Mouse (Mus musculus) CD4-positive, CD25-positive, alpha-beta regulatory T cell, adult 2 months (primary cell): ENCODE results near the gene Helb.
"Not testable (repeated sequence)": the region's sequence is repeated elsewhere in the genome, so short reads cannot be mapped to it uniquely, and the experiment has no call there.

Source experiments
- DNase-seq: peaks from one replicate; pipeline ENCODE4 v3.0.0-alpha.2; 2012; ENCODE audit warnings: low read depth, low spot score

Gene Helb

GRCm38 (mm10) chr10:120112507-120113396, at the start of gene Helb:
Helb (minus strand) TSS chr10:120112987.
- peak; percentile 98 for DNase-seq

- DNase-seq: no peak
These were observed 47.7 kb upstream of the Helb start for GRCm38 (mm10) chr10:120160533-120160932.

- no peak for DNase-seq
These were observed 41.1 kb upstream of the Helb start for GRCm38 (mm10) chr10:120153911-120154310.

GRCm38 (mm10) chr10:120151672-120152071, 38.9 kb upstream of the Helb start:
- DNase-seq: no peak

GRCm38 (mm10) chr10:120140916-120141516, 28.2 kb upstream of the Helb start:
- peak; percentile 5 for DNase-seq

- no peak for DNase-seq
These were observed 27.4 kb upstream of the Helb start for GRCm38 (mm10) chr10:120140193-120140592.

GRCm38 (mm10) chr10:120136020-120136562, 23.3 kb upstream of the Helb start:
- no peak for DNase-seq

GRCm38 (mm10) chr10:120133697-120134096, 20.9 kb upstream of the Helb start:
- no peak for DNase-seq

- peak; percentile 62 for DNase-seq
These were observed 17.8 kb upstream of the Helb start for GRCm38 (mm10) chr10:120130621-120131020.

- no peak for DNase-seq
These were observed 16.0 kb upstream of the Helb start for GRCm38 (mm10) chr10:120128601-120129277.

GRCm38 (mm10) chr10:120125465-120125857, 12.7 kb upstream of the Helb start:
- DNase-seq: no peak

GRCm38 (mm10) chr10:120124801-120125464, 12.1 kb upstream of the Helb start:
- peak; percentile 87 for DNase-seq

- DNase-seq: peak; percentile 29
These were observed 10.9 kb upstream of the Helb start for GRCm38 (mm10) chr10:120123721-120124120.

GRCm38 (mm10) chr10:120115249-120115648, 2.5 kb upstream of the Helb start:
- no peak for DNase-seq

- no peak for DNase-seq
These were observed 1.7 kb upstream of the Helb start for GRCm38 (mm10) chr10:120114493-120114892.

GRCm38 (mm10) chr10:120113980-120114379, 1.2 kb upstream of the Helb start:
- no peak for DNase-seq

- DNase-seq: not testable (repeated sequence)
These were observed 695 bp upstream of the Helb start for GRCm38 (mm10) chr10:120113482-120113881.

GRCm38 (mm10) chr10:120111691-120112319, 982 bp downstream of the Helb start:
- peak; percentile 28 for DNase-seq

- DNase-seq: no peak
These were observed 12.0 kb downstream of the Helb start for GRCm38 (mm10) chr10:120100806-120101205.

- no peak for DNase-seq
These were observed 15.2 kb downstream of the Helb start for GRCm38 (mm10) chr10:120097564-120097963.

- DNase-seq: no peak
These were observed 17.1 kb downstream of the Helb start for GRCm38 (mm10) chr10:120095716-120096115.
